Mouse (Mus musculus) CH12.LX (cell line): Measurements from ENCODE around the gene 4833427G06Rik. TPM values are rescaled to one million over a fixed set of nuclear protein-coding genes. Genes with fewer than 3 reads are reported as not detected.

Experiments
- DNase-seq: peaks from one replicate; pipeline ENCODE4 v3.0.0-alpha.2; 2013; ENCODE audit errors: extremely low read depth
- H3K27ac ChIP-seq: 2 replicates; pipeline ENCODE4 v1.5.1; 2012; ENCODE audit warnings: low read depth, mild to moderate bottlenecking, control low read depth, moderate library complexity; ENCODE audit not compliant: insufficient read depth
- H3K27me3 ChIP-seq: replicated peaks from 2 replicates; pipeline ENCODE3; 2012; ENCODE audit warnings: inconsistent platforms
- H3K36me3 ChIP-seq, 2 experiments: replicated peaks in 1 of 2; 2 replicates each; pipeline versions ENCODE3 to v1.6.1; 2012; ENCODE audit warnings: inconsistent platforms in 1 of 2, low read length in 1 of 2, mild to moderate bottlenecking in 1 of 2, mixed read lengths in 1 of 2, moderate library complexity in 1 of 2; ENCODE audit not compliant: control insufficient read depth in 1 of 2, insufficient read depth in 1 of 2
- H3K4me1 ChIP-seq, 2 experiments: 2 replicates each; pipeline ENCODE4 v1.6.1; 2012; ENCODE audit warnings: inconsistent platforms in 1 of 2, moderate library complexity in 1 of 2; ENCODE audit not compliant: insufficient read depth in 2 of 2, control insufficient read depth in 1 of 2
- H3K4me2 ChIP-seq: 2 replicates; pipeline ENCODE4 v1.6.1; 2012; ENCODE audit warnings: low read depth, mild to moderate bottlenecking, control low read depth; ENCODE audit not compliant: poor library complexity, insufficient read depth, severe bottlenecking
- H3K4me3 ChIP-seq, 3 experiments: fragments of 150-350 bp in 1 of 3; sonication (generic) in 1 of 3; replicated peaks in 1 of 3; 2 replicates each; pipeline versions ENCODE3 to v1.5.1; 2011 to 2012; ENCODE audit warnings: low read depth in 2 of 3, low read length in 2 of 3, mild to moderate bottlenecking in 2 of 3, moderate library complexity in 2 of 3, control low read depth in 1 of 3, improper control_type of control experiment in 1 of 3, inconsistent platforms in 1 of 3, mixed read lengths in 1 of 3; ENCODE audit not compliant: poor library complexity in 1 of 3
- H3K79me2 ChIP-seq: replicated peaks from 2 replicates; pipeline ENCODE4 v1.6.1; 2012; ENCODE audit warnings: mild to moderate bottlenecking, moderate library complexity; ENCODE audit not compliant: control insufficient read depth, poor library complexity, insufficient read depth, severe bottlenecking; ENCODE audit errors: extremely low read depth
- H3K9ac ChIP-seq: 2 replicates; pipeline ENCODE4 v1.6.1; 2012; ENCODE audit warnings: low read depth, mild to moderate bottlenecking, control low read depth, moderate library complexity; ENCODE audit not compliant: insufficient read depth
- H3K9me3 ChIP-seq: replicated peaks from 2 replicates; pipeline ENCODE3; 2012; ENCODE audit warnings: low read length, inconsistent platforms, mixed read lengths
- IRF4 ChIP-seq: IDR thresholded peaks from 2 replicates; pipeline ENCODE4 v1.6.1; 2014; ENCODE audit warnings: low read depth, mild to moderate bottlenecking, inconsistent platforms, low read length, improper control_type of control experiment
- JUN ChIP-seq: IDR thresholded peaks from 2 replicates; pipeline ENCODE4 v1.6.1; 2011; ENCODE audit warnings: low read depth, mild to moderate bottlenecking, low read length, improper control_type of control experiment, moderate library complexity; ENCODE audit not compliant: insufficient read depth
- MEF2A ChIP-seq: IDR thresholded peaks from 2 replicates; pipeline ENCODE4 v1.6.1; 2014; ENCODE audit warnings: low read depth, mild to moderate bottlenecking, inconsistent platforms, low read length, improper control_type of control experiment, borderline replicate concordance
- ZKSCAN1 ChIP-seq: IDR thresholded peaks from 2 replicates; pipeline ENCODE4 v1.6.1; 2012; ENCODE audit warnings: low read depth, inconsistent platforms, low read length, improper control_type of control experiment, borderline replicate concordance
- dilution Hi-C: fragments of 300-500 bp; cut with MboI; formaldehyde crosslinking; loops from 2 replicates; pipeline ENCODE4 v1.14.3; 2020; ENCODE audit warnings: low sequenced_read_pairs; ENCODE audit not compliant: extremely low pct_unique_long_range_greater_than_20kb, extremely low pct_ligation_motif_present
- in situ Hi-C: fragments of 300-500 bp; cut with MboI; formaldehyde crosslinking; loops from 3 replicates; pipeline ENCODE4 v1.14.3; 2019; ENCODE audit warnings: low sequenced_read_pairs, low pct_ligation_motif_present, low pct_unique_long_range_greater_than_20kb, mixed read lengths
- polyA plus RNA-seq: library from polyadenylated mRNA; unstranded; fragments of >175 nt; gene quantifications from 2 replicates; pipeline ENCODE4 v1.2.1, GENCODE M21; 2012; ENCODE audit warnings: low read depth; ENCODE audit not compliant: insufficient read length
- total RNA-seq, 2 experiments: library from RNA; depleted of rRNA; stranded (reverse); fragments of 300-350 nt in 1 of 2; fragments of >200 nt in 1 of 2; gene quantifications; 2 replicates each; pipeline ENCODE4 v1.2.3; 2012 to 2014

4833427G06Rik gene
- total and polyA plus RNA-seq, 3 experiments: 0.25 TPM; not detected in 2

DNA sequence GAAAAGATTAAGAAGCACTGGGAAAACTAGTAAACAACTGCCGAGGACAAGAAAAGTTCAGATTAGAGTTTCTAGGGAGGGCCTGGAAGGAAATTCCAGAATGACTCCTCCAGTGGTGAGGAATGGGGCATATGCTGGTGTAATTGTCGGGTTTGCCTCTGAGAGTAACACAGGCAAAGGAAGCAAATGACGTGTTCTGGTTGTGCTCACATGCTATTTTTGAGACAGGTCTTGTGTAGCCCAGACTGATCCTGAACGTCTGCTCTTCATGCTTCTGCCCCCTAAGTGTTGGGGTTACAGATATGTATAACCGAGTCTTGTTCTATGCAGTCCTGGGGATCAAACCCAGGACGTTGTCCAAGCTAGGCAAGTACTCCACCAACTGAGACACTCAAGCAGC, 70.3 kb downstream of the 4833427G06Rik start:
- Histone ChIP-seq H3K79me2 (no peaks in the 10 kb centered on the region), H3K9ac (no peak overlapping the region), H3K4me3 (no peak overlapping the region), H3K4me1 (peaks cover 13 to 52% of the 10 kb centered on the region in 2 experiments; a peak in 3 of 4 replicates), H3K27ac (peak overlapping the region; percentile 74), H3K4me2 (peak overlapping the region; percentile 74), H3K9me3 (no peaks in the 10 kb centered on the region), H3K27me3 (no peaks in the 10 kb centered on the region), H3K36me3 (no peaks in the 10 kb centered on the region)
- dilution Hi-C loops: no loop called here
- peak; percentile 20 for DNase-seq
- 0 out of 2 replicates have a peak, but pooled peaks have one; percentile 17 for TF ChIP-seq IRF4
- no peak for TF ChIP-seq ZKSCAN1
- TF ChIP-seq MEF2A: peak; percentile 72; the same call in 1 of the 2 replicates
- peak; percentile 42 for TF ChIP-seq JUN
- in situ Hi-C loops: no loop called here

Other genes with a start within 250 kb of the 4833427G06Rik start
- 7.3 and 8.2 TPM in 2 replicates for gene Sik2, start 93.0 kb downstream of the 4833427G06Rik start, total RNA-seq (2012; rRNA removed)
- gene Sik2, start 93.0 kb downstream of the 4833427G06Rik start, total RNA-seq (2014; rRNA removed): 1.9 and 2.0 TPM in 2 replicates
- 4.4 and 6.0 TPM in 2 replicates for gene Sik2, start 93.0 kb downstream of the 4833427G06Rik start, polyA plus RNA-seq
- gene Btg4, start 41.2 kb downstream of the 4833427G06Rik start, total RNA-seq (2012; rRNA removed): not detected in 2 replicates
- not detected in 2 replicates for gene Btg4, start 41.2 kb downstream of the 4833427G06Rik start, total RNA-seq (2014; rRNA removed)
- not detected in 2 replicates for gene Btg4, start 41.2 kb downstream of the 4833427G06Rik start, polyA plus RNA-seq
- not detected in 2 replicates for gene Layn, start 25.0 kb downstream of the 4833427G06Rik start, total RNA-seq (2012; rRNA removed)
- gene Layn, start 25.0 kb downstream of the 4833427G06Rik start, total RNA-seq (2014; rRNA removed): not detected in 2 replicates
- gene Layn, start 25.0 kb downstream of the 4833427G06Rik start, polyA plus RNA-seq: not detected in 2 replicates
- 0.38 and 0.42 TPM in 2 replicates for gene Gm32742, start 63.4 kb upstream of the 4833427G06Rik start, total RNA-seq (2012; rRNA removed)
- 0.23 TPM in 2 replicates for gene Gm32742, start 63.4 kb upstream of the 4833427G06Rik start, total RNA-seq (2014; rRNA removed)
- gene Gm32742, start 63.4 kb upstream of the 4833427G06Rik start, polyA plus RNA-seq: 0.74 and 0.77 TPM in 2 replicates
- 87.4 and 108 TPM in 2 replicates for gene Pou2af1, start 111.6 kb upstream of the 4833427G06Rik start, total RNA-seq (2012; rRNA removed)
- gene Pou2af1, start 111.6 kb upstream of the 4833427G06Rik start, total RNA-seq (2014; rRNA removed): 173 and 183 TPM in 2 replicates
- 255 and 303 TPM in 2 replicates for gene Pou2af1, start 111.6 kb upstream of the 4833427G06Rik start, polyA plus RNA-seq
- gene Colca2, start 176.5 kb upstream of the 4833427G06Rik start, total RNA-seq (2012; rRNA removed): 0.25 TPM in 1 of 2 replicates, not detected in the other
- gene Colca2, start 176.5 kb upstream of the 4833427G06Rik start, total RNA-seq (2014; rRNA removed): 0.26 TPM in 1 of 2 replicates, not detected in the other
- gene Colca2, start 176.5 kb upstream of the 4833427G06Rik start, polyA plus RNA-seq: 0.97 and 1.1 TPM in 2 replicates
- gene 1810046K07Rik, start 226.8 kb upstream of the 4833427G06Rik start, total RNA-seq (2012; rRNA removed): 26.4 and 33.4 TPM in 2 replicates
- gene 1810046K07Rik, start 226.8 kb upstream of the 4833427G06Rik start, total RNA-seq (2014; rRNA removed): 49.0 and 59.9 TPM in 2 replicates
- gene 1810046K07Rik, start 226.8 kb upstream of the 4833427G06Rik start, polyA plus RNA-seq: 179 and 188 TPM in 2 replicates